Mouse (Mus musculus): ENCODE measurements around the gene Myadm.
A peak's percentile ranks its signal among the peaks of the same experiment; 100 is the strongest.
"Not testable (repeated sequence)": the region's sequence is repeated elsewhere in the genome, so short reads cannot be mapped to it uniquely, and the experiment has no call there.

Gene Myadm

DNA sequence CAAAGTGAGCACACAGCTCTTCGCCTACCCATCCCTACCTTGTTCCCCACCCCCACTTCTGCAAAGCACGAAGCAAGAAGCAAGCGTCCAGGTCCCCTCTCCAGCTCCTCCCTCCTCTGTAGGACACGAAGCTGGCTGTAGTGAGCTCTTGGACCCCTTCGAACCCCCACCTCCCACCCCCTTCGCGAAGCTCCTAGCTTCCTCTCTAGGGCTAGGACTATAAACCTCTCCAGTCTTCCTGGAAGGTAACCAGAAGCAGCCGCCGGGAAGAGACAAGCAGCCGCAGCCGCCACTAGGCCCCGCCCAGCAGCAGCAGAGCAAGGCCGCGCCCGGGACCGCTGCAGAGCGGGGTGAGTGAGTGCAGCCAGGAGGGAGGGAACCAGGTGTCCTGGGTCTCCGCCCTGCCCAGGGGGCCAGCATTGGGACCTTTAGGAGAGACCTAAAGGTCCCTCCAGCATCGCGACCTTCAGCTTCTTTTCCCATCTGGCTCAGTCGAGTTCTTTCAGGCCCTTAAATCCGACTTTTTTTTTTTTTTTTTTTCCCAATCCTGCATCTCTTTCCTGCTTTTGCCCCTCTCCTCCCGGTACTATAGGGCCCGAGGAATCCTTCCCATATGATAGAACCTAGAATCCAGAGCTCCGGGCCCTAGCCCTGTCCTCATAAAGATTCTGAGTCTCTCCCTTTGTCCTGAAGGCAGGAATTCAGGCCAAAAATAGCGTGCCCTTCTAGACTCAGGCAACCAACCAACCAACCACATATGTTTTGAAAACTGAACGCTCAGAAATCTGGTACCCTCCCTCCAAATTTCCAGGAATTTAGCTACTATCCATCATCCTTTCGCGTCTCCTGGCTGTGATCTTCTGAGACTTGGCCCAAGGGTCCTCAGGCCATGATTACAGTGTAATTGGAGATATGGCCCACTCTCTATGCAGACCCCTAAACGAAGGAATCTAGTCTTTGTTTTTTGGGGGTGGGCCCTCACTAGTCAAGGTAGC is at the start of gene Myadm, which contains the start of gene Prkcg:
Gene Myadm, plus strand, starts transcription at position 105 of the 995 bp plus-strand sequence.
Gene Prkcg, plus strand, starts transcription at position 204 of the 995 bp plus-strand sequence.
- DNase-seq (ENCODE audit: low read depth in 2 of 2, low spot score in 2 of 2): peak in 1 of 2 experiments; percentile 27

DNA sequence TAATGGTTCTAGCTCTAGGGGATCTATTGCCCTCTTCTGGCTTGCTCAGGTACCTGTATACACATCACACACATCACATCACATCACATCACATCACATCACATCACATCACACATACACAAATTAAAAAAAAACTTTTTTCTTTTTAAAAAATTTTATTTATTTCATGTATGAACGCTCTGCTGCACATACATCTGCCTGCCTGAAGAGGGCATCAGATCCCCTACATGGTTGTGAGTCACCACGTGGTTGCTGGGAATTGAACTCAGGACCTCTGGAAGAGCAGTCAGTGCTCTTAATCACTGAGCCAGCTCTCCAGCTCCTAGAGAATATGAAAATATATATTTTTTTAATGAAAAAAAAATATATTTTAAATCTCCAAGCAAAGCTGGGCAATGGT is 49.7 kb upstream of the Myadm start:
- DNase-seq (ENCODE audit: low read depth in 2 of 2, low spot score in 2 of 2): no peak

DNA sequence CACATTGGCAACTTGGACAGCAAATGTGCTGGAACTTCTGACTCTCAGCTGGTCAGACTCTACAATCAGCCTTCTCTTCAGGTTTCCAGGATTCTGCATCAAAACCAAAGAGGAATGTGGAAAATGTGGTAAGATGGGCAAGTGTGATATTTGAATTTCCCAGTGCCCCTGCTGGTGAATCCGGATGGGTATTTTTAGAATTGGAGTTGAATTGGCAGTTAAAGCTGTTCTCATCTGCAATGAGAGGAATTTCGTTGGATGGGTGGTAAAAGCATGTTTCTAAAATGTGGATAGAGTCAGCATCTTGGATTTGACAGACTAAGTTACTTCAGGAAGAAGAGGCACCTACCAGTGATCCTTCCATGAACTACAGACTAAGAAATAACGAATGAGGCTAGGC is 28.2 kb upstream of the Myadm start:
- DNase-seq (ENCODE audit: low read depth in 2 of 2, low spot score in 2 of 2): no peak

- no peak for DNase-seq (ENCODE audit: low read depth in 2 of 2, low spot score in 2 of 2)
Measured at GRCm38 (mm10) chr7:3261446-3261845, 27.4 kb upstream of the Myadm start.

DNA sequence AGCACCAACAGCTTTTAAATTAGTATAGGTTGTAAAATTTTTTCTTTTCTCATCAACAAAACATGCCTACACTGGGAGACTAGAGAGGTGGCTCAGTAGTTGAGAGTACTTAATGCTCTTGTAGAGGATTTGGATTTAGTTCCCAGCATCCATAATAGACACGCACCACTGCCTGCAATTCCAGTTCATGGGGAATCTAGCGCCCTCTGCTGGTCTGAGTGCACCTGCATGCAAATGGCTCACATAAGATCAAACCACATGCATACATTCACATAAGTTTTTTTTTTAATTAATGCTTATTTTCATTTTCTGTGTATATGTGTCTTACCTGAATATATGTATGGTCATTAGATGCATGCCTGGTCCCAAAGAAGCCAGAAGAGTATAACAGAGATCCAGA is 26.1 kb upstream of the Myadm start:
- DNase-seq (ENCODE audit: low read depth in 2 of 2, low spot score in 2 of 2): peak; percentile 4 to 7

- no peak for DNase-seq (ENCODE audit: low read depth in 2 of 2, low spot score in 2 of 2)
Measured at GRCm38 (mm10) chr7:3264390-3265022, 24.4 kb upstream of the Myadm start.

DNA sequence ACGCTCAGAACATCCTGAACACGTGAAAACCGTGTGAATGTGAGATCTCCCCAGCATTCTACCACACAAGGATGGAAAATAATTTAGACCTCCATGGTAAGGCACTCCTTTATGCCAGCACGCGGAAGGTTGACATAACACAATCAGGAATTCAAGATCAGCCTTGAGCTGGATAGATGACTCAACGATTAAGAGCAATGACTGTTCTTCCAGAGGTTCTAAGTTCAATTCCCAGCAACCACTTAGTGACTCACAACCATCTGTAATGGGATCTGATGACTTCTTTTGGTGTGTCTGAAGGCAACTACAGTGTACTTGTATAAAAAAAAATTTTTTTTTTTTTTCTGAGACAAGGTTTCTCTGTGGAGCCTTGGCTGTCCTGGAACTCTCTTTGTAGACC is 23.6 kb upstream of the Myadm start:
- DNase-seq (ENCODE audit: low read depth in 2 of 2, low spot score in 2 of 2): no peak

DNA sequence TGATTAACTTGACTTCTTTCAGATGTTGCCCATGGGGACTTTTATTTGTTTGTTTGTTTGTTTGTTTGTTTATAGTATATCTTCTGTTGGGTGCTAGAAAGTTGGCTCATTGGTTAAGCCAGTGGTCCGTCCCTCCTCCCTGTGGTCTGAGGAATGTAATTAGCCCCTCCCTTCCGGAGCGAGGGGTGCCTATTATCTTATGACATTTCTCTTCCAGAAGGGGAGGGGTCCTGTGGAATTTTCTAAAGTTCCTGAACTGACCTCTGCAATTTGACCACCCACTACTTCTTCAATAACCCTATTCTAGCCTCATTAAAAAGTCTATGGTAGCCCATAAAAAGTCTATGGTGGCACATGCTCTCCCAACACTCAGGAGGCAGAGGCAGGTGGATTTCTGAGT is 21.6 kb upstream of the Myadm start:
- no peak for DNase-seq (ENCODE audit: low read depth in 2 of 2, low spot score in 2 of 2)

DNA sequence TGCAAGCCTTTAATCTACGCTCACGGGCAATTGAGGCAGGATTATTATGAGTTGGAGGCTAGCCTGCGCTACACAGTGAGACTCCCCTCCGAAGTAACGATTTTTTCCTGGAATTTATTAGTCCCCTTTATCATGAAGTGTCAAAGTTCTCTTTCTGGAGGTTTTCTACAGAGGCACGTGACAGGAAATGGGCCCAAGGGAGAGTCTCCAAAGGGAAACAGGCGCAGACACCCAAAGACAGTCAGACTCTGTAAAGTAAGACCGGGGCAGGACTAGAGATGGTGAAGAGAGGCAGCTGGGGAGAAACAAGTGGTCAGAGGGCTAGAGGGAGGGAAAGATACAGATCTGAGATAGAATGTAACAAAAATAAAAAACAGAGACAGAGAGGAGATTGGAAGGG is 21.0 kb upstream of the Myadm start:
- no peak for DNase-seq (ENCODE audit: low read depth in 2 of 2, low spot score in 2 of 2)

- DNase-seq (ENCODE audit: low read depth in 2 of 2, low spot score in 2 of 2): no peak
Measured at GRCm38 (mm10) chr7:3268291-3268690, 20.6 kb upstream of the Myadm start.

DNA sequence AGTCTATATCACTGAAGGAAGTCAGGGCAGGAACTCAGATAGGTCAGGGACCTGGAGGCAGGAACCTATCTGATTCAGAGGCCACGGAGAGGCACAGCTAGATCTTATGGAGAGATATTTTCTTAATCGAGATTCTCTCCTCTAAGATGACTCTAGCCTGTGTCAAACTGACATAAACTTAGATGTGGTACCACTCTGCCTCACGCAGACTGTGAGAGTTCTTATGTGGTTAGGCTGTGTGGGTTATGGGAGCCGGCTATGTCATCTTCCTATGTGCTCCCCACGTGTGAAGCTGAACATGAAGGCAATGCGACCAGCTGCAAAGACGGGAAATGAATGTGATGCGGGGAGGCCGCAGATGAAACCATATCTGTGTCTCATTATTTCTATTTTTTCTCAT is 16.7 kb upstream of the Myadm start:
- DNase-seq (ENCODE audit: low read depth in 2 of 2, low spot score in 2 of 2): peak; percentile 15 to 20

DNA sequence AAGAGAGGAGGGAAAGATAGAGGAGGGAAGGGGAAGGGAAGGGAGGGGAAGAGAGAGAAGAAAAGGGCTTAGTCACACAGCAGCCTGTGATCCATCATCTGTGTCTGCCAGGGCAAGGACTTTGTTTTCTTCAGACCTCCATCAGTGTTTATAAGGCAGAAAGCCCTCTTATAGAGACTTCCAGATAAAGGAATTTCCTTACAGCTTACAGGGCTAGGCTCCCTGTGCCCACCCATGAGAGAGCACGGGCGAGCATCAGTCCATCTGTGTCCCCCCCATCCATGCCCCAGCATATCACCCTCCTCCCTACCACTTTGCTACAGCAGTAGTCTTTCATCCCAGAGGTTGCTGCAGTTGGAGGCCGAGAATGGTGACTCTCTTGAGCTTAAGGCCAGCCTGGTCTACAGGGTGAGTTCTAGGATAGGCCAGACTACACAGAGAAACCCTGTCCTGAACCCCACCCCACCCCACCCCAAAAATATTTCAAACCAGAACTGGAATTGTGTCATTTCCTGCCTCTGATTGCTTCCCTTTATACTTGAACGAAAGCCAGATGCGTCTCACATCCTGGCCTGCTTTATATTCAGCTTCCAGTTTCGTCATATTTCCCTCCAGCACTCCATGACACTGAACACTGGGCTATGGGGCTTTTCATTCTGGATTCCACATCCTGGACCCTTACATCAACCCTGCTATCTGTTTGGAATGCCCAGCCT is 13.3 kb upstream of the Myadm start:
- no peak for DNase-seq (ENCODE audit: low read depth in 2 of 2, low spot score in 2 of 2)

- DNase-seq (ENCODE audit: low read depth in 2 of 2, low spot score in 2 of 2): not testable (repeated sequence)
Measured at GRCm38 (mm10) chr7:3276781-3277180, 12.1 kb upstream of the Myadm start.

DNA sequence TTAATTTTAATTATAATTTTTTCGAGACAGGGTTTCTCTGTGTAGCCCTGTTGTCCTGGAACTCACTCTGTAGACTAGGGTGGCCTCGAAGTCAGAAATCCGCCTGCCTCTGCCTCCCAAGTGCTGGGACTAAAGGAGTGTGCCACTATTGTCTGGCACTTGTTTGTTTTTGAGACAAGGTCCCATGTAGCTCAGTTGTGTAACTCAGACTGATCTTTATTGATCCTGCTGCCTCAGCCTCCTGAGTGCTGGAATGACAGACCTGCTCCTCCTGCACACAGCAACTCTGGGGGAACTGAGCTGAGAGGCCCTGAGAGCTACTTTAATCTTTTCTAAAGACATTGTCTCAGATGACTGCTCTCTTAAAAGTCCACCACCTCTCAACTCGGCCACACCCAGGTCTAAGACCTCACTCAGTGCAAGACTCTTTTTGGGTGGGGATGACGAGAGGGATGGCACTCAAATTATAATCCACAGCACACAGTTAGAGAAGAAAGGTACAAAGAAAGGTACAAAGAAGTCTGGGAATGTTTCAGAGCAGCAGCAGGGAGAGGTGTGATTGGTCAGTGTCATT is 8.7 kb upstream of the Myadm start:
- DNase-seq (ENCODE audit: low read depth in 2 of 2, low spot score in 2 of 2): no peak

- no peak for DNase-seq (ENCODE audit: low read depth in 2 of 2, low spot score in 2 of 2)
Measured at GRCm38 (mm10) chr7:3280654-3281153, 8.2 kb upstream of the Myadm start.

DNA sequence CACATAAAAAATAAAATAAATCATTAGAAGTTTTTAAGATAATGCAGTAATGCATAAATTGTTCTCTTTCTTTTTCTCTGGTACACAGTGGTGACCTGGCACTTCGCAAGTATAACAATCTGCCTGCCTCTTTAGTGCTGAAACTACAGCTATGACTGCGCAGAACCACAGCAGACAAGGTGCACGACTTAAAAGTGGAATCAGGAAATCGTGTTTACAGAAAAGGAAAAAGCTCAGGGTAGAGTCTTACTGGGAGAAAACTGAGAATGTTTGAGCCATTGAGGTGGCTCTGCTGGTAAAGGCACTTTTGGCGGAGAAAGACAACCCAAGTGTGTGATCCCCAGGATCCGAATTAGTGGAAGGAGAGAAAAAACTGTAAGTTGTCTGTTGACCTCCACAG is 7.1 kb upstream of the Myadm start:
- DNase-seq (ENCODE audit: low read depth in 2 of 2, low spot score in 2 of 2): no peak

DNA sequence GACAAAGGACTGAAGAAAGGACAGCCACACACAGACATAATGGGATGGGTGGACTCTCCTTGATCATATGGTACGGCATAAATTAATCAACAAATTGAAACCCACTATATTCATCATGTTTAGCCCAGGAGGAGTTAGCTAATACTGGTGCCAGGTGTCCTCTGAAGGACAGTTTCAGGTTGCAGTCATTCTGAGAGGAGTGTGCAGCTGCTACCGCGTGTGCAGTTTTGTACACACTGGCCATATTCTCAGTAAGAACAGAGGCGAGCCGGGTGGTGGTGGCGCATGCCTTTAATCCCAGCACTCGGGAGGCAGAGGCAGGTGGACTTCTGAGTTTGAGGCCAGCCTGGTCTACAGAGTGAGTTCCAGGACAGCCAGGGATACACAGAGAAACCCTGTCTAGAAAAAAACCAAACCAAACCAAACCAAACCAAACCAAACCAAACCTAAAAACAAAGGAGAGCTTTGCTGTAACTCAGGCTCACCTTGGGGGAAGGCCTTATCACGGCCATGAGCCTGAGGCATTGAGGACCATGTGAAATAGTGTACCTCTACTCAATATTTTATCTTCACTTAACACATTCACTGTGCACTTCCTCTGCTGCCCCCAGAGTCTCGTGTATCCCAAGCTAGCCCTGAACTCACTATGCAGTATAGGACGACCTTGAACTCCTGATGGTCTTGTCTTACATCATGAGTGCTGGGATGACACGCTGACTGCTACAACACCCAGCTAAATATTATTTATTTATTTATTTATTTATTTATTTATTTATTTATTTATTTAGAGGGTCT is 5.6 kb upstream of the Myadm start:
- no peak for DNase-seq (ENCODE audit: low read depth in 2 of 2, low spot score in 2 of 2)

- DNase-seq (ENCODE audit: low read depth in 2 of 2, low spot score in 2 of 2): no peak
Measured at GRCm38 (mm10) chr7:3284604-3285003, 4.3 kb upstream of the Myadm start.

- DNase-seq (ENCODE audit: low read depth in 2 of 2, low spot score in 2 of 2): no peak
Measured at GRCm38 (mm10) chr7:3286036-3286435, 2.8 kb upstream of the Myadm start.

GRCm38 (mm10) chr7:3287186-3287585 is 1.7 kb upstream of the Myadm start:
- no peak for DNase-seq (ENCODE audit: low read depth in 2 of 2, low spot score in 2 of 2)

Data from CD8-positive naive resting alpha-beta T cell, adult 2 months (primary cell).